Mouse (Mus musculus) cortical plate, adult 2 months (tissue): ENCODE results near the gene Zfp507.

Experiments used
- CTCF ChIP-seq: fragments of 200-500 bp; IDR thresholded peaks from 2 replicates; pipeline ENCODE4 v1.5.1; 2011; ENCODE audit warnings: mild to moderate bottlenecking, control low read depth, low read length; ENCODE audit not compliant: insufficient read depth; ENCODE audit errors: extremely low read depth
- POLR2A ChIP-seq: fragments of 200-500 bp; IDR thresholded peaks from 2 replicates; pipeline ENCODE4 v1.6.1; 2011; ENCODE audit warnings: mild to moderate bottlenecking, low read length, control low read depth; ENCODE audit not compliant: insufficient read depth; ENCODE audit errors: extremely low read depth

GRCm38 (mm10) chr7:35744771-35745170 lies 58.0 kb downstream of the Zfp507 start:
- TF ChIP-seq CTCF: no peak
- no peak for TF ChIP-seq POLR2A
